Mouse (Mus musculus): ENCODE data around the gene Stk11. TPM values are rescaled to one million over a fixed set of nuclear protein-coding genes. Genes with fewer than 3 reads are reported as not detected.
A peak's percentile ranks its signal among the peaks of the same experiment; 100 is the strongest.

Gene Stk11
- total RNA-seq, 2 experiments from 2014 or later, result 100 to 111 TPM

- intact Hi-C loops (cut with DNase I), result no loop called here
- peak; percentile 96 for DNase-seq
Observed at GRCm38 (mm10) chr10:80141786-80142529, 26.4 kb downstream of the Stk11 start.

- intact Hi-C loops (cut with DNase I), result no loop called here
- DNase-seq, result no peak
Observed at GRCm38 (mm10) chr10:80142530-80142925, 26.9 kb downstream of the Stk11 start.

GRCm38 (mm10) chr10:80143664-80144063, 28.1 kb downstream of the Stk11 start:
- no peak for DNase-seq
- intact Hi-C loops (cut with DNase I), result no loop called here

- intact Hi-C loops (cut with DNase I), result no loop called here
- no peak for DNase-seq
Observed at GRCm38 (mm10) chr10:80144159-80144558, 28.6 kb downstream of the Stk11 start.

GRCm38 (mm10) chr10:80144864-80145838, 29.5 kb downstream of the Stk11 start:
- DNase-seq, result peak; percentile 82
- intact Hi-C loops (cut with DNase I), result no loop called here

GRCm38 (mm10) chr10:80145896-80146295, 30.3 kb downstream of the Stk11 start:
- DNase-seq, result no peak
- intact Hi-C loops (cut with DNase I), result no loop called here

GRCm38 (mm10) chr10:80146568-80147011, 31.0 kb downstream of the Stk11 start:
- intact Hi-C loops (cut with DNase I), result no loop called here
- DNase-seq, result no peak

- no peak for DNase-seq
- intact Hi-C loops (cut with DNase I), result no loop called here
Observed at GRCm38 (mm10) chr10:80147146-80147718, 31.6 kb downstream of the Stk11 start.

- DNase-seq, result peak; percentile 79
- intact Hi-C loops (cut with DNase I), result loop anchor here (2.0 kb wide), 1 partner anchor 17 kb away; the partner anchor contains the start of gene Cirbp
Observed at GRCm38 (mm10) chr10:80147719-80148601, 32.4 kb downstream of the Stk11 start, which contains the start of gene Midn. Gene Midn (plus strand): TSS chr10:80148272.

GRCm38 (mm10) chr10:80148610-80149290, 33.1 kb downstream of the Stk11 start:
- DNase-seq, result peak; percentile 96
- intact Hi-C loops (cut with DNase I), result loop anchor here (2.0 kb wide), 1 partner anchor 16 kb away; the partner anchor contains the start of gene Cirbp

GRCm38 (mm10) chr10:80149291-80150225, 34.0 kb downstream of the Stk11 start:
- DNase-seq, result peak; percentile 99
- intact Hi-C loops (cut with DNase I), result loop anchor here (2.0 kb wide), 1 partner anchor 15 kb away; the partner anchor contains the start of gene Cirbp

- intact Hi-C loops (cut with DNase I), result no loop called here
- peak; percentile 85 for DNase-seq
Observed at GRCm38 (mm10) chr10:80150226-80151210, 34.9 kb downstream of the Stk11 start.

- intact Hi-C loops (cut with DNase I), result no loop called here
- no peak for DNase-seq
Observed at GRCm38 (mm10) chr10:80151211-80152034, 35.8 kb downstream of the Stk11 start.

- intact Hi-C loops (cut with DNase I), result no loop called here
- DNase-seq, result no peak
Observed at GRCm38 (mm10) chr10:80152071-80152872, 36.7 kb downstream of the Stk11 start.

- no peak for DNase-seq
- intact Hi-C loops (cut with DNase I), result no loop called here
Observed at GRCm38 (mm10) chr10:80152873-80153260, 37.3 kb downstream of the Stk11 start.
